Mouse (Mus musculus): Measurements from ENCODE around the gene Cep55.

DNA sequence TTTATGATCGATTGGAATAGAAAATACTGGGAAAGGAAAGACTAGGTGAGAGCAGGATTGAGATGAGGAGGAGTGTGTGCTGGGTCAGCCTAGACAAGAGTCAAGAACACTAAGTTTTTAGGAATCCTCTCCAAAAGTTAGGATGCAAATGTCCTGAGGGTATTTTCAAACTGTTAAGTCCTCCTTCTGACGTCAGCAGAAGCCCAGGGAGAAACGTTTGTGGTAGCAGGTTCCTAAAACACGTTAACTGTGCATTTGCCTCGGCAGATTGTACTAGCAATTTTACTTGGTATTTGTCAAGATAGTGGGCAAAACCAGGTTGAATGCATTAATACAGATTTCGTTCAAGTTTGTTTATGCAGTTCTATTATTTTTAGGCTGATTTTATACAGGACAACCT lies 987 bp downstream of the Cep55 start:
- TF ChIP-seq POLR2A (IDR thresholded peaks at IDR 0.05; ENCODE audit: insufficient read depth, low read depth, low read length) (no peak), CTCF (IDR thresholded peaks at IDR 0.05; ENCODE audit: insufficient read depth, low read depth, low read length) (no peak)
